Mouse (Mus musculus) testis, adult 2 months (tissue): Measurements from ENCODE around the gene Dffa.

ENCODE experiments used
- CTCF ChIP-seq: fragments of 200-500 bp; IDR thresholded peaks from 2 replicates; pipeline ENCODE4 v1.5.1; 2012; ENCODE audit warnings: low read depth, mild to moderate bottlenecking, inconsistent platforms, low read length, moderate library complexity; ENCODE audit not compliant: control insufficient read depth, insufficient read depth, insufficient replicate concordance
- POLR2A ChIP-seq: fragments of 200-500 bp; IDR thresholded peaks from 2 replicates; pipeline ENCODE4 v1.6.1; 2012; ENCODE audit warnings: low read depth, mild to moderate bottlenecking, inconsistent platforms, low read length, moderate library complexity; ENCODE audit not compliant: control insufficient read depth

GRCm38 (mm10) chr4:149085381-149085780 lies 18.6 kb upstream of the Dffa start:
- TF ChIP-seq POLR2A (no peak), CTCF (no peak)
